Mouse (Mus musculus): Measurements from ENCODE around the gene Rundc1. TPM values are rescaled to one million over a fixed set of nuclear protein-coding genes. Genes with fewer than 3 reads are reported as not detected.
"Not testable (repeated sequence)": the region's sequence is repeated elsewhere in the genome, so short reads cannot be mapped to it uniquely, and the experiment has no call there.

The Rundc1 gene
- polyA plus RNA-seq, 1 experiment from 2014 or later, result 26.2 TPM

DNA sequence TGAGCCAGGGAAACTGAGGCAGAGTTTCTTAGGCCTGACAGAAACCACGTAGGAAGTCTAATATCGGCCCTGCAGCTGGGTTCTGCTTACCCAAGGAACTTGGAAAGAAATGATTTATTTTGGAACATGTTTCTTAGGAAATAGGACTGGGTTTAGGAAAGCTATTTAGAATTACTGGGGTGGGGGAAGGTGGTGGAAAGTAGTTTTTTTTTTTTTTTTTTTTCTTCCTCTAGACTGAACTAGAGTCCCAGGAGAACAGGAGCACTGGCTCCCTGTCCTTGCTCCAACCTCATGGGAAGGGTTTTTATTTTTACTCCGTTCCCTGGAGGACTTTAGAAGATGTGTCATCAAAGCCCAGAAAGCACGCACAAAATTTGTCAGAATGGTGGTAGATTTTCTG, 44.3 kb downstream of the Rundc1 start:
- H3K4me3 ChIP-seq (replicated peaks), result peak overlapping the region; percentile 79
- H3K9me3 ChIP-seq, result no peaks in the 10 kb centered on the region
- no peaks in the 10 kb centered on the region for H3K27me3 ChIP-seq
- H3K9ac ChIP-seq (replicated peaks), result peak overlapping the region; percentile 89
- H3K4me2 ChIP-seq (replicated peaks), result peak overlapping the region; percentile 82
- ATAC-seq, result no peak
- peak overlapping the region; percentile 90 for H3K27ac ChIP-seq
- 74% methylated on average over 4 of the region's 4 CpGs for WGBS
- H3K36me3 ChIP-seq, result peaks cover 17% of the 10 kb centered on the region
- H3K4me1 ChIP-seq (replicated peaks), result peaks cover 70% of the 10 kb centered on the region

- Histone ChIP-seq H3K4me1 (replicated peaks) (peaks cover 64% of the 10 kb centered on the region), H3K4me3 (replicated peaks) (peak overlapping the region; percentile 18), H3K36me3 (peaks cover 17% of the 10 kb centered on the region), H3K9me3 (no peaks in the 10 kb centered on the region), H3K9ac (replicated peaks) (peak overlapping the region; percentile 39; the same call in 1 of the 2 replicates), H3K27me3 (no peaks in the 10 kb centered on the region), H3K4me2 (replicated peaks) (peak overlapping the region; percentile 39), H3K27ac (peak overlapping the region; percentile 9; the same call in 1 of the 2 replicates)
- WGBS, result 10% methylated on average over 7 of the region's 7 CpGs
- ATAC-seq, result no peak
Measured at GRCm38 (mm10) chr11:101470206-101470605, 45.3 kb downstream of the Rundc1 start.

GRCm38 (mm10) chr11:101471926-101472325, 47.0 kb downstream of the Rundc1 start:
- H3K27ac ChIP-seq, result 0 out of 2 replicates have a peak overlapping the region, but pooled peaks have one; percentile 35
- peaks cover 17% of the 10 kb centered on the region for H3K36me3 ChIP-seq
- WGBS, result 70% methylated on average over 3 of the region's 3 CpGs
- H3K27me3 ChIP-seq, result no peaks in the 10 kb centered on the region
- no peak overlapping the region; the same call in 1 of the 2 replicates for H3K4me2 ChIP-seq (replicated peaks)
- H3K4me1 ChIP-seq (replicated peaks), result peaks cover 56% of the 10 kb centered on the region
- no peaks in the 10 kb centered on the region for H3K9me3 ChIP-seq
- 0 out of 2 replicates have a peak overlapping the region, but pooled peaks have one; percentile 19 for H3K9ac ChIP-seq (replicated peaks)
- ATAC-seq, result no peak
- H3K4me3 ChIP-seq (replicated peaks), result no peak overlapping the region

- Histone ChIP-seq H3K9ac (replicated peaks) (no peak overlapping the region), H3K4me2 (replicated peaks) (no peak overlapping the region), H3K9me3 (no peaks in the 10 kb centered on the region), H3K4me1 (replicated peaks) (peaks cover 55% of the 10 kb centered on the region), H3K4me3 (replicated peaks) (no peak overlapping the region), H3K27ac (0 out of 2 replicates have a peak overlapping the region, but pooled peaks have one; percentile 19), H3K27me3 (no peaks in the 10 kb centered on the region), H3K36me3 (peaks cover 17% of the 10 kb centered on the region)
- WGBS, result 68% methylated on average over 7 of the region's 7 CpGs
- ATAC-seq, result no peak
Measured at GRCm38 (mm10) chr11:101472336-101472735, 47.5 kb downstream of the Rundc1 start.

DNA sequence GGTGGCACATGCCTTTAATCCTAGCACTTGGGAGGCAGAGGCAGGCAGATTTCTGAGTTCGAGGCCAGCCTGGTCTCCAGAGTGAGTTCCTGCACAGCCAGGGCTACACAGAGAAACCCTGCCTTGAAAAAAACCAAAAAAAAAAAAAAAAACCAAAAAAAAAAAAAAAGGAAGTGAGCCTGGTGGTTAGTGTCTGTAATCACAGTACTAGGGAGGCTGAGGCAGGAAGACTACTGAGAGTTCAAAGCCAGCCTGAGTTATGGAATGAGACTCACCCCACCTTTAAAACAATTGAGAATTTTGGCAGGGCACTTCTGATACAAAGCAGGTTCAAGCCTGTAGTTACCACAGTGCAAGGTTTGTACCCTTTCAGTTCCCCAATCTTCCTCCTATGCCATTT, 48.8 kb downstream of the Rundc1 start:
- H3K9me3 ChIP-seq; H3K4me3 ChIP-seq (replicated peaks); H3K27ac ChIP-seq; H3K27me3 ChIP-seq; H3K9ac ChIP-seq (replicated peaks); H3K4me2 ChIP-seq (replicated peaks); ATAC-seq: not testable (repeated sequence)
- peaks cover 61% of the 10 kb centered on the region for H3K4me1 ChIP-seq (replicated peaks)
- peaks cover 17% of the 10 kb centered on the region for H3K36me3 ChIP-seq
- WGBS, result 76% methylated on average over 1 of the region's 1 CpGs

DNA sequence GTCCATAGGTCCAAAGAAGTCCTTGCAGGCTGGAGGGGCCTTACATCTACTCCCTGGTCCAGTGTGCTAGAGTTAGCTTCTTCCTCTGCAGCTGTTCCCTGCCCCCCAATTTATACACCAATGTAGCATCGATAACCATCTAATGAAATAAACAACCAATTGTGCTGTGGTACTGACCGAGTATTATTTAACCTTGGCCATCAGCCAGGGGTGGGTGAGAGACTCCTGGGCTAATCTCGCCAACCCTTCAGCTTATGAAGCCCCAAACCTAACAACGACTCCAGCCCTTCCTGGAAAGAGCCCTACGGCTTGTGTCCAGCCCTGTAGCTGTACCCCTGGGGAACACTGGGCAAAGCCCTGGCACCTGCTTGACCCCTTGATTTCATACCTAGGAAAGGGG, 49.4 kb downstream of the Rundc1 start:
- H3K9ac ChIP-seq (replicated peaks), result no peak overlapping the region
- H3K9me3 ChIP-seq, result no peaks in the 10 kb centered on the region
- 74% methylated on average over 5 of the region's 5 CpGs for WGBS
- H3K27me3 ChIP-seq, result no peaks in the 10 kb centered on the region
- H3K36me3 ChIP-seq, result peaks cover 17% of the 10 kb centered on the region
- H3K27ac ChIP-seq, result no peak overlapping the region
- no peak for ATAC-seq
- no peak overlapping the region for H3K4me3 ChIP-seq (replicated peaks)
- H3K4me1 ChIP-seq (replicated peaks), result peaks cover 61% of the 10 kb centered on the region
- no peak overlapping the region for H3K4me2 ChIP-seq (replicated peaks)

GRCm38 (mm10) chr11:101476361-101476760, 51.5 kb downstream of the Rundc1 start:
- H3K4me2 ChIP-seq (replicated peaks); H3K4me3 ChIP-seq (replicated peaks); H3K36me3 ChIP-seq; H3K9ac ChIP-seq (replicated peaks); H3K27ac ChIP-seq; H3K27me3 ChIP-seq; ATAC-seq; H3K9me3 ChIP-seq: not testable (repeated sequence)
- 91% methylated on average over 4 of the region's 4 CpGs for WGBS
- H3K4me1 ChIP-seq (replicated peaks), result peaks cover 55% of the 10 kb centered on the region

DNA sequence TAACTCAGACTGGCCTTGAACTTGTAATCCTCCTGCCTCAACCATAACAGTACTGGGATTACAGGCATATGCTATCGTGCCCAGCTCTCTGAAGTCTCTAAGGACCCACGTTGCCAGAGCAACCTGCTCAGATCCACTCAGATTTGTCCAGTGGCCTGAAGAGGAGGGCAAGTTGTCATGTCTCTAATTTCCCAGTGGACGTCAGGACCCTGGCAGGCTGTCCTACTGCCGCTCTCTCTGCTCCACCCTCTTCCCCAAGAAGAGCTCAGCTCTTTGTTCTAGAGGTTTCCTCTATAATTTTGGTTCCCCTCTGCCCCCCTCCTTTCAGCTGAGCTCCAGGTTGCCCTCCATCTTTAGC, 52.3 kb downstream of the Rundc1 start:
- Histone ChIP-seq H3K4me3 (replicated peaks) (no peak overlapping the region), H3K9me3 (no peaks in the 10 kb centered on the region), H3K4me2 (replicated peaks) (peak overlapping the region; percentile 20; the same call in 1 of the 2 replicates), H3K27me3 (no peaks in the 10 kb centered on the region), H3K9ac (replicated peaks) (no peak overlapping the region), H3K36me3 (0 out of 2 replicates have a peak, but pooled peaks cover under 1% of the 10 kb centered on the region), H3K4me1 (replicated peaks) (peaks cover 47% of the 10 kb centered on the region), H3K27ac (peak overlapping the region; percentile 95)
- peak; percentile 83 for ATAC-seq
- 4% methylated on average over 4 of the region's 4 CpGs for WGBS

- Histone ChIP-seq H3K4me2 (replicated peaks) (peak overlapping the region; percentile 20; the same call in 1 of the 2 replicates), H3K9me3 (no peaks in the 10 kb centered on the region), H3K27ac (peak overlapping the region; percentile 95), H3K4me1 (replicated peaks) (peaks cover 42% of the 10 kb centered on the region), H3K9ac (replicated peaks) (no peak overlapping the region), H3K27me3 (no peaks in the 10 kb centered on the region), H3K36me3 (no peaks in the 10 kb centered on the region), H3K4me3 (replicated peaks) (no peak overlapping the region)
- WGBS, result 16% methylated on average over 10 of the region's 10 CpGs
- peak; percentile 80 for ATAC-seq
Measured at GRCm38 (mm10) chr11:101477552-101478211, 52.8 kb downstream of the Rundc1 start.

GRCm38 (mm10) chr11:101479171-101479635, 54.3 kb downstream of the Rundc1 start:
- ATAC-seq, result peak; percentile 67
- H3K4me3 ChIP-seq (replicated peaks), result peak overlapping the region; percentile 18; the same call in 1 of the 2 replicates

GRCm38 (mm10) chr11:101480912-101481311, 56.0 kb downstream of the Rundc1 start:
- no peak for ATAC-seq
- H3K4me1 ChIP-seq (replicated peaks), result peaks cover 55% of the 10 kb centered on the region
- WGBS, result 76% methylated on average over 6 of the region's 6 CpGs
- H3K9ac ChIP-seq (replicated peaks), result no peak overlapping the region
- no peak overlapping the region for H3K4me2 ChIP-seq (replicated peaks)
- no peaks in the 10 kb centered on the region for H3K27me3 ChIP-seq
- H3K9me3 ChIP-seq, result no peaks in the 10 kb centered on the region
- no peak overlapping the region for H3K27ac ChIP-seq
- no peaks in the 10 kb centered on the region for H3K36me3 ChIP-seq
- H3K4me3 ChIP-seq (replicated peaks), result no peak overlapping the region

More at GRCm38 (mm10) chr11:101479171-101479635, 54.3 kb downstream of the Rundc1 start:
- H3K4me2 ChIP-seq (replicated peaks), result peak overlapping the region; percentile 46
- no peaks in the 10 kb centered on the region for H3K27me3 ChIP-seq
- no peaks in the 10 kb centered on the region for H3K36me3 ChIP-seq
- H3K27ac ChIP-seq, result peak overlapping the region; percentile 95
- peaks cover 48% of the 10 kb centered on the region for H3K4me1 ChIP-seq (replicated peaks)
- peak overlapping the region; percentile 15 for H3K9ac ChIP-seq (replicated peaks)
- H3K9me3 ChIP-seq, result no peaks in the 10 kb centered on the region
- 1% methylated on average over 18 of the region's 18 CpGs for WGBS

- WGBS, result 16% methylated on average over 3 of the region's 3 CpGs
- H3K4me3 ChIP-seq (replicated peaks), result no peak overlapping the region
- ATAC-seq, result no peak
- H3K36me3 ChIP-seq, result no peaks in the 10 kb centered on the region
- H3K9me3 ChIP-seq, result no peaks in the 10 kb centered on the region
- H3K4me1 ChIP-seq (replicated peaks), result peaks cover 44% of the 10 kb centered on the region
- no peak overlapping the region for H3K9ac ChIP-seq (replicated peaks)
- H3K27me3 ChIP-seq, result no peaks in the 10 kb centered on the region
- no peak overlapping the region for H3K4me2 ChIP-seq (replicated peaks)
- H3K27ac ChIP-seq, result peak overlapping the region; percentile 81
Measured at GRCm38 (mm10) chr11:101483804-101484203, 58.9 kb downstream of the Rundc1 start.

Data from midbrain, embryonic 13.5 days (tissue).